Mouse (Mus musculus) v-Abl transformed pro-B cells (cell line): Measurements from ENCODE around the gene Clec2h.

Source experiments
- in situ Hi-C, 2 experiments: fragments of 400-800 bp; cut with MboI; formaldehyde crosslinking; loops; one replicate each; pipeline ENCODE4 v1.15.1; 2025; ENCODE audit not compliant: unreplicated experiment in 2 of 2

Clec2h gene

GRCm38 (mm10) chr6:128722959-128723358 lies 60.8 kb downstream of the Clec2h start, which contains the start of gene Klrb1:
Gene Klrb1, minus strand, starts transcription at chr6:128723059.
- in situ Hi-C loops, result no loop called here
